Mouse (Mus musculus): Measurements from ENCODE around the gene Egfl7.

- TF ChIP-seq CTCF (conservative IDR thresholded peaks at IDR 0.05; ENCODE audit: low read length) (no peak), NANOG (IDR thresholded peaks at IDR 0.05; ENCODE audit: borderline replicate concordance, low read length) (no peak), POU5F1 (IDR thresholded peaks at IDR 0.05; ENCODE audit: borderline replicate concordance, low read length) (no peak)
Observed at GRCm38 (mm10) chr2:26608781-26609180, 29.0 kb downstream of the Egfl7 start.

Data from E14TG2a.4 (cell line).